20 mouse cellular contexts compared by ENCODE assay signal in the genomic region with DNA sequence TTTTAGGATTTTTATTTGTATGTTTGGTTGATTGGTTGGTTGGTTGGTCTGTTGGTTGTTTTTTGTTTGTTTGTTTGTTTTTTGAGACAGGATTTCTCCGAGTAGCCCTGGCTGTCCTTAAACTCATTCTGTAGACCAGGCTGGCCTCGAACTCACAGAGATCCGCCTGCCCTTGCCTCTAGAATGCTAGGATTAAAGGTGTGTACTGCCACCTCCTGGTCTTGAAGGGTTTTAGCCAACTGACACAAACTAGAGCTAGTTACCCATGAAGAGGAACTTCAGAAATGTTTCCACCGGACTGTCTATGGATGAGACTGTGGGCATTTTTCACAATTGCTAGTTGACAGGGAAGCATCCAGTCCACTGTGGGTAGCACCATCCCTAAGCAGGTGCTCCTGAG.
A peak's percentile ranks its signal among the peaks of the same experiment; 100 is the strongest.
DNase-seq lines count a peak whose midpoint lies in the region; ATAC-seq and TF ChIP-seq lines count a peak whose summit lies in the region.
"Had no signal": no experiment of that assay in that cellular context is flagged by ENCODE, and none has a peak within 500 bp of the region (broad histone marks: within the 10 kb centered on the region; RNA-seq: fewer than 3 reads in every experiment).

No protein-coding gene starts in this region.

- H3K9ac ChIP-seq in forebrain, embryonic 12.5 days = no peak overlapping the region
- H3K9ac ChIP-seq: embryonic facial prominence, embryonic 12.5 days; forebrain, postnatal 0 days; heart, embryonic 15.5 days; hindbrain, embryonic 14.5 days had no signal

- 84% methylated on average over 4 of the region's 4 CpGs for WGBS in forebrain, embryonic 12.5 days

- intact Hi-C loops in heart, postnatal 10 days (cut with DNase I) = no loop called here

- TF ChIP-seq CTCF in layer of hippocampus, adult 2 months (conservative IDR thresholded peaks at IDR 0.05) = peak; percentile 24

- no peaks in the 10 kb centered on the region for H3K36me3 ChIP-seq in forebrain, embryonic 12.5 days (replicated peaks)
- H3K36me3 ChIP-seq: embryonic facial prominence, embryonic 12.5 days; heart, embryonic 15.5 days; hindbrain, embryonic 10.5 days had no signal

- H3K4me2 ChIP-seq in forebrain, embryonic 12.5 days = no peak overlapping the region
- H3K4me2 ChIP-seq: embryonic facial prominence, embryonic 12.5 days; heart, embryonic 11.5 days; heart, embryonic 15.5 days; hindbrain, embryonic 14.5 days had no signal

- H3K9me3 ChIP-seq in forebrain, embryonic 12.5 days = no peaks in the 10 kb centered on the region
- H3K9me3 ChIP-seq: embryonic facial prominence, embryonic 12.5 days; heart, embryonic 15.5 days; hindbrain, embryonic 10.5 days had no signal

- H3K4me1 ChIP-seq in forebrain, embryonic 12.5 days = peaks cover 2% of the 10 kb centered on the region; the same call in 1 of the 2 replicates
- H3K4me1 ChIP-seq: embryonic facial prominence, embryonic 12.5 days; heart, embryonic 15.5 days had no signal

- ATAC-seq in forebrain, embryonic 12.5 days (ENCODE audit: low FRiP score) = no peak
- ATAC-seq: forebrain, postnatal 0 days had no signal

- no peak overlapping the region for H3K4me3 ChIP-seq in layer of hippocampus, adult 2 months
- H3K4me3 ChIP-seq in forebrain, embryonic 12.5 days (replicated peaks) = no peak overlapping the region
- H3K4me3 ChIP-seq: embryonic facial prominence, embryonic 12.5 days; heart, adult 2 months; heart, embryonic 15.5 days; hindbrain, embryonic 10.5 days had no signal

- no peak overlapping the region for H3K27ac ChIP-seq in layer of hippocampus, adult 2 months
- no peak overlapping the region for H3K27ac ChIP-seq in forebrain, embryonic 12.5 days
- H3K27ac ChIP-seq: embryonic facial prominence, embryonic 12.5 days; heart, adult 2 months; heart, embryonic 15.5 days; hindbrain, embryonic 10.5 days; hindbrain, embryonic 14.5 days had no signal

- peaks cover 11% of the 10 kb centered on the region; the same call in 1 of the 2 replicates for H3K27me3 ChIP-seq in forebrain, embryonic 12.5 days

- no peak for DNase-seq in layer of hippocampus, adult 2 months (ENCODE audit: low spot score in 2 of 2)
- DNase-seq in layer of hippocampus, adult 9-10 months (ENCODE audit: low spot score) = no peak
- DNase-seq in 416B (ENCODE audit: low read depth) (peak; percentile 27), A20 (ENCODE audit: low read depth, low spot score) (peak; percentile 40), ES-CJ7 (ENCODE audit: low read depth, low spot score) (peak; percentile 34)
- DNase-seq in cerebellum, postnatal 25 days = no peak
- no peak for DNase-seq in heart, postnatal 10 days
- DNase-seq: adrenal gland, adult 8-10 months; adrenal gland, postnatal 36 days; cerebellum, adult 2 months; cerebellum, postnatal 14 days; forebrain, postnatal 0 days; gastrocnemius, postnatal 14 days; heart, adult 2 months had no signal

Comparison
In these comparisons a context has a peak if more than half of its experiments do, and no peak if none do; other contexts are left out.
1. DNase-seq: peak in 416B (single experiment), A20 (single experiment) and ES-CJ7 (single experiment); none in layer of hippocampus, adult 2 months (0 of 2), layer of hippocampus, adult 9-10 months (single experiment), cerebellum, postnatal 25 days (0 of 2) and heart, postnatal 10 days (0 of 2).